Mouse (Mus musculus): Measurements from ENCODE around the gene Tha1. TPM values are rescaled to one million over a fixed set of nuclear protein-coding genes. Genes with fewer than 3 reads are reported as not detected.

Gene Tha1
- polyA plus RNA-seq, 1 experiment from 2014 or later = 6.9 TPM

DNA sequence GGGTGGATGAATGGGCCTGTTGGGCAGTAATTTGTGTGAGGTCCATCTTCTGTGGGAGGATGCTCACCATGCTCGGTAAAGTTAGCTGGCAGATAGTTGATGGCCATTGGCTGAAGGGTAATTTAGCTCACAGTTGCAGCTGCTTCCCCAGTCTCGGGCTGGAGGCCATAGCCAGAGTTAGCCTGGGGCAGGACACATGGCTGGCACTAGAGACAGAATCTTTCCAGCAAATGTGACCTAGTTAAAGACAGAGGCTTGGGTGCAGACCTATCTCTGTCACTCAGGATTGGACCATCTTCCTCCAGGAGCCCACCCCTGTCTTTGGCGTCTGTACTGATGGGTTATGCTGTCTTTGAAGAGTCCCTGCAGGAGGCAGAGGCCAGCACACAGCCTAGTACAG, 14.9 kb downstream of the Tha1 start:
- no peak for ATAC-seq (ENCODE audit: low FRiP score, low TSS enrichment)
- Histone ChIP-seq H3K27me3 (ENCODE audit: insufficient read depth, low read length) (peaks cover 18% of the 10 kb centered on the region), H3K36me3 (ENCODE audit: insufficient read depth, low read length) (peaks cover 35% of the 10 kb centered on the region)

DNA sequence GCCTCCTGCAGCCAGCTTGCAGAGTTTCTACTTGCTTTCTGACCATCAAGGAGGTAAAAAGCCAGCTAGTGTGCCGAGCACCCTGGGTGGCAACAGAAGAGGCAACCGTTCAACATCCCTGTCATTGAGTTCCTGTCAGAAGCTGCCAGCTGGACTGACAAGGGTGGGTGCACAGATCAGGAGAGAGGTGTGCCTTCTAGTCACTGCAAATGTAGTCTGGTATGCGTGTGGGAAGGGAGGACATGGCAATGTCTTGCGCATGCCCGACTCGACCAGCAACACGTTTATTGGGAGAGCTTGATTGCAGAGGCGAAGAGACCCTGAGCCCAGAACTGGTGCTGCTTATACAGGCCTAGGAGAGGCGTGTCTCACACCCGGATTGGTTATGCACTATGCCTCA, 15.8 kb downstream of the Tha1 start:
- peaks cover 44% of the 10 kb centered on the region for H3K36me3 ChIP-seq (ENCODE audit: insufficient read depth, low read length)
- no peak overlapping the region for H3K4me2 ChIP-seq (replicated peaks; ENCODE audit: low read depth, low read length)
- H3K4me1 ChIP-seq (ENCODE audit: insufficient read depth, low read length) = peaks cover 11% of the 10 kb centered on the region
- WGBS = 90% methylated on average over 10 of the region's 10 CpGs
- H3K9ac ChIP-seq (replicated peaks; ENCODE audit: low read length) = no peak overlapping the region
- no peaks in the 10 kb centered on the region for H3K9me3 ChIP-seq (ENCODE audit: low read length)
- H3K4me3 ChIP-seq (ENCODE audit: low read length) = no peak overlapping the region
- H3K27ac ChIP-seq (ENCODE audit: low read length) = no peak overlapping the region
- no peak for ATAC-seq (ENCODE audit: low FRiP score, low TSS enrichment)
- H3K27me3 ChIP-seq (ENCODE audit: insufficient read depth, low read length) = peaks cover 18% of the 10 kb centered on the region

More for the DNA sequence above, 14.9 kb downstream of the Tha1 start:
- H3K4me1 ChIP-seq (ENCODE audit: insufficient read depth, low read length) = peaks cover 11% of the 10 kb centered on the region
- H3K9me3 ChIP-seq (ENCODE audit: low read length) = no peaks in the 10 kb centered on the region
- no peak overlapping the region for H3K4me2 ChIP-seq (replicated peaks; ENCODE audit: low read depth, low read length)
- H3K9ac ChIP-seq (replicated peaks; ENCODE audit: low read length) = no peak overlapping the region
- H3K27ac ChIP-seq (ENCODE audit: low read length) = no peak overlapping the region
- WGBS = 42% methylated on average over 3 of the region's 3 CpGs
- no peak overlapping the region for H3K4me3 ChIP-seq (ENCODE audit: low read length)

DNA sequence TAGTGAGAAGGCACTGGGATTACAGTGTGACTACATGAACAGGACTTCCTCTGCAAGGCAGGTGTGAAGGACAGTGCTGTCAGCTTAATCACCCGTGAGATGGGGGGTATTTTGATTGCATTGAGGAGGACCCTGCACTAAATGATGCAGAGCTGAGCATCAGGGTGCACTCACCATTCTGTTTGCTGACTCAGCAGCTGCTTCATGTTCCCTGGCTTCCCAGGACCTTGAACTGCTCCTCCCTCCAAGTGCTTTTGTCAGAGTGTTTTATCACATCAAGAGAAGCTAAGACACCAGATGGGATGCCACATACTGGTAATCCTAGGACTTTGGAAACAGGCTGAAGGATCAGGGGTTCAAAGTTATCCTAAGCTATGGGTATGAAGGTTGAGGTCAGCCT, 17.3 kb downstream of the Tha1 start:
- Histone ChIP-seq H3K36me3 (ENCODE audit: insufficient read depth, low read length) (peaks cover 51% of the 10 kb centered on the region), H3K27ac (ENCODE audit: low read length) (no peak overlapping the region), H3K27me3 (ENCODE audit: insufficient read depth, low read length) (peaks cover 13% of the 10 kb centered on the region), H3K9me3 (ENCODE audit: low read length) (no peaks in the 10 kb centered on the region), H3K4me3 (ENCODE audit: low read length) (no peak overlapping the region), H3K9ac (replicated peaks; ENCODE audit: low read length) (no peak overlapping the region), H3K4me2 (replicated peaks; ENCODE audit: low read depth, low read length) (no peak overlapping the region), H3K4me1 (ENCODE audit: insufficient read depth, low read length) (peaks cover 14% of the 10 kb centered on the region)
- WGBS = 25% methylated on average over 1 of the region's 1 CpGs
- no peak for ATAC-seq (ENCODE audit: low FRiP score, low TSS enrichment)

DNA sequence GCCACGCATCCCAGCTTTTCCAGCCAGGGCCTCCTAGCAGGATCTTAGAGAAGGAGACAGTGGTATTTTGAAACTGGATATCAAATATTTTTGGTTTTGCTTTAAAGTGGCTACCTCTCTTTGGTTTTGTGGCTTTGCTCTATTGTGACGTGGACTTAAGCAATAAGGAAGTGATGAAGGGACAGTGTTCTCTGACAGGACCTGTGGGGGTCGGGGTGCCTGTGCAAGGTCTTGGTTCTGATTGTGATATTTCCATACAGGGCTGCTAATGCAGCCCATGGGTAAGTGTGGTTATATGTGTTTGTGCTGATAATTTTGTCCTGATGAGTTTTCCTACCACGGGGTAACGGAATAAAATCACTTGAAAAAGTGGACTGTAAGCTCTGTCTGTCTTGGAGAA, 17.9 kb downstream of the Tha1 start:
- Histone ChIP-seq H3K4me2 (replicated peaks; ENCODE audit: low read depth, low read length) (no peak overlapping the region), H3K4me3 (ENCODE audit: low read length) (no peak overlapping the region), H3K9me3 (ENCODE audit: low read length) (no peaks in the 10 kb centered on the region), H3K9ac (replicated peaks; ENCODE audit: low read length) (no peak overlapping the region), H3K27ac (ENCODE audit: low read length) (no peak overlapping the region), H3K27me3 (ENCODE audit: insufficient read depth, low read length) (peaks cover 10% of the 10 kb centered on the region), H3K4me1 (ENCODE audit: insufficient read depth, low read length) (peaks cover 15% of the 10 kb centered on the region), H3K36me3 (ENCODE audit: insufficient read depth, low read length) (peaks cover 51% of the 10 kb centered on the region)
- no peak for ATAC-seq (ENCODE audit: low FRiP score, low TSS enrichment)
- 85% methylated on average over 5 of the region's 5 CpGs for WGBS

DNA sequence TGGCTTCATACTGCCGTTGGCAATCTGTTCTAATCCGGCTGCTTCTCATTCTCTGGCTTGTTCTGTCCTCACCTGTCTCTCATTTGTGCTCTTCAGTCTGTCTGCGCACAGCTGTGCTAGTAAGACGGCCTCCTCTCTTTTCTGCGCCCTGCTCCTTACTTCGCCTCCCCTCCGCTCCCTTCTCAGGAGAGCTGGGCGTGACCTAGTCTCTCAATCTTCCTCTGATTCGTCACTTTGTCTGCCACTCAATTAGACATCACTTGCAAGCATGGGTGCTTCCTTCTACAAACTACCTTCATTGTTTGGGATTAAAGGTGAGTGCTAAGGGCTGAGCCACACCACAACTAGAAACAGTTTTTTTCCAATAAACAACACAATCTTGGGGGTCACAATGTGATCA, 19.0 kb downstream of the Tha1 start:
- WGBS = 95% methylated on average over 9 of the region's 9 CpGs
- H3K9me3 ChIP-seq (ENCODE audit: low read length) = no peaks in the 10 kb centered on the region
- ATAC-seq (ENCODE audit: low FRiP score, low TSS enrichment) = no peak
- H3K27me3 ChIP-seq (ENCODE audit: insufficient read depth, low read length) = peaks cover under 1% of the 10 kb centered on the region; the same call in 1 of the 2 replicates
- H3K27ac ChIP-seq (ENCODE audit: low read length) = no peak overlapping the region
- no peak overlapping the region for H3K4me2 ChIP-seq (replicated peaks; ENCODE audit: low read depth, low read length)
- no peak overlapping the region for H3K4me3 ChIP-seq (ENCODE audit: low read length)
- H3K36me3 ChIP-seq (ENCODE audit: insufficient read depth, low read length) = peaks cover 51% of the 10 kb centered on the region
- no peak overlapping the region for H3K9ac ChIP-seq (replicated peaks; ENCODE audit: low read length)
- H3K4me1 ChIP-seq (ENCODE audit: insufficient read depth, low read length) = peaks cover 17% of the 10 kb centered on the region

DNA sequence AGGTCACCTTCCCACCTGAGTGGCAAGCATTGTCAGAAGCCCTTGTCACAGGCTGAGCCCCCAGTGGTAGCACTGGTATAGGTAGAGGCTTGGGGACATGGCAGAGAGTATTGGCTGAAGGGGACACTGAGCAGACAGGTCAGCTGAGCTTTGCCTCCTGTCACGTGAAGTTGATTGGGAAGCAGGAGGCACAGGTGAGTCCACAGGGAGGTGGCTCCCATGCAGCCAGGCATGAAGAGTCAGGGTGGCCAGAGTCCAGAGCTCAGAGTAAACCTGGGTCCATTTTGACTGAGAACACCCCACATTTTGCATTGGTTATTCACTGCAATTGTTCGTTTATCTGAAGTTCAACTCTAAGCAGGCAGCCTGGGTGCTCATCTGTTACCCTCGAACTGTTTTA, 20.4 kb downstream of the Tha1 start:
- H3K9me3 ChIP-seq (ENCODE audit: low read length) = no peaks in the 10 kb centered on the region
- H3K4me2 ChIP-seq (replicated peaks; ENCODE audit: low read depth, low read length) = no peak overlapping the region
- H3K27me3 ChIP-seq (ENCODE audit: insufficient read depth, low read length) = no peaks in the 10 kb centered on the region
- peaks cover 51% of the 10 kb centered on the region for H3K36me3 ChIP-seq (ENCODE audit: insufficient read depth, low read length)
- peaks cover 23% of the 10 kb centered on the region for H3K4me1 ChIP-seq (ENCODE audit: insufficient read depth, low read length)
- ATAC-seq (ENCODE audit: low FRiP score, low TSS enrichment) = no peak
- 82% methylated on average over 3 of the region's 3 CpGs for WGBS
- no peak overlapping the region for H3K9ac ChIP-seq (replicated peaks; ENCODE audit: low read length)
- no peak overlapping the region for H3K4me3 ChIP-seq (ENCODE audit: low read length)
- no peak overlapping the region for H3K27ac ChIP-seq (ENCODE audit: low read length)

DNA sequence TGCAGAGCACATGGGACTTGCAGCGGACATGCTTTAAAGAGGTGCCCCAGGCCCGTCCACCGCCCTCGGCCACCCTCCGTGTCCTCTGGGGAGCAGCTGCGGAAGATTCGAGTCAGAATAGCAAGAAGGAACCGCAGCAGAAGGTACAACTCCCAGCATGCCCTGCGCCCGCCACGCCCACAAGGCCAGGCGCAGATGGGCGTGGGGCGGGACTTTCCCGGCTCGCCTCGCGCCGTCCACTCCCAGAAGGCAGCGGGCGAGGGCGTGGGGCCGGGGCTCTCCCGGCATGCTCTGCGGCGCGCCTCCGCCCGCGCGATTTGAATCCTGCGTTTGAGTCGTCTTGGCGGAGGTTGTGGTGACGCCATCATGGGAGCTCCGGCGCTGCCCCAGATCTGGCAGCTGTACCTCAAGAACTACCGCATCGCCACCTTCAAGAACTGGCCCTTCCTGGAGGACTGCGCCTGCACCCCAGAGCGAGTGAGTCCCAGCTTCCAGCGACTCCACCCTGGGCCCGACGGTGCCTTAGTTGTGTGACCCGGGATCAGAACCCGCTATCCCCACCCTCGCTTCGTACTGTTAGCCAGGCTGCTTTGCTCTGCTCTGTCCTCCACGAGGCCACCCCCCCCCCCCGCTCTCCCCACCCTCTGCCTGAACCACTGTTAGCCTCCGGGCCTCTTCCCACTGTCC, 24.2 kb downstream of the Tha1 start, which contains the start of gene Birc5:
TSS of gene Birc5 (plus strand) at position 267 of the 687 bp plus-strand sequence.
- Histone ChIP-seq H3K4me2 (replicated peaks; ENCODE audit: low read depth, low read length) (peak within 1 kb of the TSS; percentile 90), H3K36me3 (ENCODE audit: insufficient read depth, low read length) (peaks cover 22% of the 10 kb centered on the region), H3K9me3 (ENCODE audit: low read length) (no peaks in the 10 kb centered on the region), H3K4me3 (ENCODE audit: low read length) (peak within 1 kb of the TSS; percentile 69), H3K27me3 (ENCODE audit: insufficient read depth, low read length) (no peaks in the 10 kb centered on the region), H3K9ac (replicated peaks; ENCODE audit: low read length) (peak within 1 kb of the TSS; percentile 89), H3K27ac (ENCODE audit: low read length) (peak within 1 kb of the TSS; percentile 97), H3K4me1 (ENCODE audit: insufficient read depth, low read length) (peaks cover 34% of the 10 kb centered on the region)
- peak; percentile 90 for ATAC-seq (ENCODE audit: low FRiP score, low TSS enrichment)
- under 1% methylated on average over 51 of the region's 51 CpGs for WGBS

DNA sequence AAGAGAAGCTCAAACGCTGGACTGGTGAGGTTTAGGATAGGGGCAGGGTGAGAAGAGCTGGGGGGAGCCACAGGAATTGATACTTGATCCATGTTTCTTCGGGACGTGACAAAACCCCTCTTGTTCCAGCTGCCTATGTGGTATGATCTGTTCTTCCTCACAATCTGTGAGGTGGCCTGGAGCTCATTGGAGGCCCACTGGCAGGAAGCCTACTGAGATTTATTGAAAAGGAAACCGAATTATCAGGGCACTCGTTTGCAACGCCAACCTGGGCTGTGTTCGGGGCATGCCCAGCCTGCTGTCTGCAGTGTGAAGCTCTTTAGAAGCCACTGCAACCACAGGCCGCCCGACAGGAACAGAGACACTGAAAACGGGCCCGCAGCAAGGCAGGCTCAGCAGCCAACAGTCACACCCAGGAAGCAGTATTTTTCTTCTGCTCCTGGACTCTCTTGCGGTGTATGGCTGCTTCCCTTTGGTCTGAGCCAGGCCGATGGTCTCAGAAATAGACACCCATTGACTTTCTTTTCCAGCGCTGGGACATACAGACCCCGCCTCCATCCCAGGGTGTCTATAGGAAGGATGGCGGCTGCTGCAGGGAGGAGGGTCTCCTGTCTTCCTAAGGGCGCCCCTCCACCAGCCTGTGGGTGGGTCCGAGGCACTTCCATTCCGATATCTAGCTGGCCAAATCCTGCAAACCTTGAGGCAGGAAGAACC, 24.9 kb downstream of the Tha1 start:
- Histone ChIP-seq H3K4me2 (replicated peaks; ENCODE audit: low read depth, low read length) (peak overlapping the region; percentile 90), H3K4me3 (ENCODE audit: low read length) (peak overlapping the region; percentile 69), H3K9ac (replicated peaks; ENCODE audit: low read length) (peak overlapping the region; percentile 89), H3K36me3 (ENCODE audit: insufficient read depth, low read length) (peaks cover 16% of the 10 kb centered on the region), H3K9me3 (ENCODE audit: low read length) (no peaks in the 10 kb centered on the region), H3K27ac (ENCODE audit: low read length) (peak overlapping the region; percentile 97), H3K27me3 (ENCODE audit: insufficient read depth, low read length) (no peaks in the 10 kb centered on the region), H3K4me1 (ENCODE audit: insufficient read depth, low read length) (peaks cover 34% of the 10 kb centered on the region)
- WGBS = 5% methylated on average over 19 of the region's 19 CpGs
- peak; percentile 80 for ATAC-seq (ENCODE audit: low FRiP score, low TSS enrichment)

DNA sequence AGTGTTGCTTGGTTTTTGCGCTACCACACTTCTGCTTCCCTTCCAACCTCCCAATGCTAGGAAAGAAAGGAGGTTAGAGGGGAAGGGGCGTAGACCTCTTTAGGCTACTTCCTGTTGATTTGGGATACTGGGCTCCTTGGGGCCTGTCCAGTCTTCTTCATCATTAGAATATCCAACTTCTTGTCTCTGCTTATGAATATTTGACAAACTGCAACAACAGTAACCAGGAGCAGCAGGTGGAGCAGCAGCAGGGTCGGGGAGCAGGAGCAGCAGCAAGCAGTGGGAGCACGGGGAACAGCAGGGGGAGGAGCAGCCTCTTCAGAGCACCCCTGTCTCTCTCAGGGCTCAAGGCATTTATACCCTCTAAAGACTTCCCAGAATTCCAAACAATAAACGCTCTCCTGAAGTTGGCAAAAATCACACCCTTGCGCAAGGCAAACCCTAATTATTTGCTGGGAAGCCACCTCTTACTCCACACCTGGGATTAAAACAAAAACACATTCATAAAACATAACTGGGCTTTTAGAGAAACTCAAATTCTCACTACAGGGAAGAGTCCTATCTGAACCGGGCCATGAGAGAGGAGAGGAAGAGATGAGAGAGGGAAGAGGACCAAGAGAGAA, 25.6 kb downstream of the Tha1 start:
- Histone ChIP-seq H3K4me3 (ENCODE audit: low read length) (peak overlapping the region; percentile 69; the same call in 1 of the 2 replicates), H3K36me3 (ENCODE audit: insufficient read depth, low read length) (peaks cover 9% of the 10 kb centered on the region), H3K27me3 (ENCODE audit: insufficient read depth, low read length) (no peaks in the 10 kb centered on the region), H3K4me2 (replicated peaks; ENCODE audit: low read depth, low read length) (peak overlapping the region; percentile 90), H3K9me3 (ENCODE audit: low read length) (no peaks in the 10 kb centered on the region), H3K27ac (ENCODE audit: low read length) (peak overlapping the region; percentile 97), H3K4me1 (ENCODE audit: insufficient read depth, low read length) (peaks cover 34% of the 10 kb centered on the region), H3K9ac (replicated peaks; ENCODE audit: low read length) (peak overlapping the region; percentile 89)
- ATAC-seq (ENCODE audit: low FRiP score, low TSS enrichment) = no peak
- WGBS = 71% methylated on average over 7 of the region's 7 CpGs
